Comparison of ENCODE assay signal across 9 mouse cellular contexts in genomic region chr4:35551988-35552387, GRCm38 (mm10).
"Had no signal": no experiment of that assay in that cellular context is flagged by ENCODE, and none has a peak within 500 bp of the region (broad histone marks: within the 10 kb centered on the region; RNA-seq: fewer than 3 reads in every experiment).

No protein-coding gene starts in this region.

- H3K36me3 ChIP-seq: limb, embryonic 15.5 days; liver, embryonic 12.5 days had no signal

- H3K27ac ChIP-seq: limb, embryonic 15.5 days; liver, embryonic 12.5 days had no signal

- H3K4me1 ChIP-seq: limb, embryonic 15.5 days; liver, embryonic 12.5 days had no signal

- H3K9me3 ChIP-seq: limb, embryonic 15.5 days; liver, embryonic 12.5 days had no signal

- DNase-seq: kidney, adult 18-20 months; kidney, postnatal 10 days; lung, embryonic 14.5 days; right cerebral cortex, adult 18-20 months; right cerebral cortex, postnatal 25 days; thymus, postnatal 36 days had no signal

- H3K4me2 ChIP-seq: limb, embryonic 15.5 days; liver, embryonic 12.5 days; lung, embryonic 14.5 days had no signal

- H3K9ac ChIP-seq: limb, embryonic 15.5 days; liver, embryonic 12.5 days; lung, embryonic 14.5 days had no signal

- H3K27me3 ChIP-seq: limb, embryonic 15.5 days; liver, embryonic 12.5 days had no signal

- ATAC-seq: liver, embryonic 12.5 days; midbrain, embryonic 16.5 days had no signal

- H3K4me3 ChIP-seq: limb, embryonic 15.5 days; liver, embryonic 12.5 days had no signal
